Mouse (Mus musculus) brain, embryonic 18.5 days (tissue): ENCODE measurements around the gene Olfr49.

Source experiments
- DNase-seq: peaks from one replicate; pipeline ENCODE4 v3.0.0-alpha.2; 2012; ENCODE audit warnings: low read depth, low spot score

Olfr49 gene

DNA sequence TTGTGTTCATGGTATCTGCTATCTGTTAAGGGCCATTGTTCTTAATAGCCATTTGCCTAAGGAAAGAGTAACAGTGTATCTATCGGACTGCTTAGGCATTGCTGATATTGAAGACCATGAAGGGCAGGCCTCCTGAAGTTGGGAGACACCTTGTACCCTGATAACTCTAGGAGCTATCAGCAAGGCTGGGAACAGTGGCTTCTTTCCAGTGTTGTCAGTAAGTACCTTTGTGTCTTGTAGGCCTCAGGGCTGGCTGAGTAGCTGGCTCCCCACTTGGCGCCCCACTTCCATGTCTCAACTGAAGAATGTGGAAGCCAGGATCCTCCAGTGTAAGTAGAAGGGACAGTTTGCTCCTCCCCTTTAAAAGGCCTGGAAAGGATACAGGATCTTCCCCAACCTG lies 23.4 kb downstream of the Olfr49 start:
- DNase-seq, result no peak

DNA sequence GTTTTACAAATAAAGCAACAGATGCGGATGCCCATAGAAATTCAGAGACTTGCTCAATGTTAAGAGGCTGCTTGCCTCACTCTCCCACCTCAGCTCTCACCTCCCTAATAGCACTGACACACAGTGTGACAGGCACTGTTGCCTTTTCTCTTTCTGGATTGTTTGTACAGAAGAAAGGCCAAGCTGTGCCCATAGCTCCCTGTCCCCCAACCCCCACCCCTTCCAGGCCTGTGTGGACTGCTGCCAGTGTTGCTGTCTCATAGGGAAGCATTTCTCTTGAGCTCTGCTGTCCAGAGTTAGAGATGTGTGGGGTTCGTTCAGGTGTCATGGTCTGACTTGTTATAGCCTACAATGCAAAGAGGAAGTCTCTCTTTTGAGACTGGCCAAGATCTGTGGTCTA lies 24.5 kb downstream of the Olfr49 start:
- DNase-seq, result no peak

GRCm38 (mm10) chr14:54259722-54260085 lies 25.0 kb downstream of the Olfr49 start:
- DNase-seq, result no peak

DNA sequence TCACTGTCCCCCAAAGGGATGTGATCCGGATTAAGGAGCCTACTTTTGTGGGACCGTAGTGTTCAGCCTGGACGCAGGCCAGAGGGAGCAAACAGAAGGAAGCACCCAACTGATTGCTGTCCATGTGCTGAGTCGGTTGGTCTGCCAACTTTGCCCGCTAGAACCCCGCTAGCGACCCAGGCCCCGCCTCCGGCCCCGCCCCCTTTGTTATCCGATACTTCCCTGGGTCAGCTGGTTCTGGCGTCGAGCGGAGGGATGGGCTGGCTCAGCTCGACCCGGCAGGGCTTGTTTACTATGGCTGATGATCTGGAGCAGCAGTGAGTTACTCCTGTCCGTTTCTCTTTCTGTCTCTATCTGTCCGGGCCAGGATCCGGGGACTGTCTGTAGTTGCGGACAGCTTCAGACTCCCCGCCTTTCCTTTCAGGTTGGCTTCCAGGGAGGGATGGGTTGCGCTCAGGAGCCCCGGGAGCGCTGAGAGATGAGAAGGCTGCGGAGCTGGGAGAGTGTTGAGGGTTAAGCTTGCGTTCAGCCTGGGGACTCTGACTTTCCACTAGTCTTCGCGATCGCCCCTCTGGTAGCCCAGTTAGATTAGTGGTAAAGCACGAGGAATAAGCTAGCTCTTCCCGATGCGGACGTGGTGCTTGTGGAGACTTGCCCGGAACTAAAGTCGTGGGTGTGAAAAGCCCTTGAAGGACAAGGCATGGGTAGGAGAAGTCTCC lies 25.6 kb downstream of the Olfr49 start:
- DNase-seq, result no peak

GRCm38 (mm10) chr14:54258131-54258670 lies 26.5 kb downstream of the Olfr49 start:
- DNase-seq, result no peak

GRCm38 (mm10) chr14:54254670-54255202 lies 30.0 kb downstream of the Olfr49 start:
- DNase-seq, result no peak

GRCm38 (mm10) chr14:54253741-54254291 lies 30.9 kb downstream of the Olfr49 start, which contains the start of the genes Dad1 and Abhd4:
Gene Dad1, minus strand, starts transcription at chr14:54254104.
Gene Abhd4, plus strand, starts transcription at chr14:54254188.
- peak; percentile 97 for DNase-seq

DNA sequence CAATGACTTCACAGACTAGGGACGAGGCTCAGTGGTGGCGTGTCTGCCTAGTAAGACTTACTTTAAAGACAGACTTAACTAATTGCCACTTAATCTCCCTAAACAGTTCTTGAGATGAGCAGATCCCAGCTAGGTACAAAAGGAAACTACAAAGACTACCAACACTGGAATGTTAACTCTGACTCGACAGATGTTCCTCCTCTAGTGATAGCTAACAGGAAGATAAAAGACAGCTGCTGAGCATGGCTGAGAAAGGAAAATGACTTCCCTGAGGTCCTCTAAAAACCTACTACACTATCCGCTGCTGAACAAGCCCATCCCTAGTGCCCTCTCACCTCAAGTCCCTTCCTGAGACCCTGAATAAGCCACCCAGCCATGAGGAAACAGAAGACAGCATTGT lies 34.6 kb downstream of the Olfr49 start:
- DNase-seq, result no peak

GRCm38 (mm10) chr14:54249326-54249725 lies 35.4 kb downstream of the Olfr49 start:
- no peak for DNase-seq

DNA sequence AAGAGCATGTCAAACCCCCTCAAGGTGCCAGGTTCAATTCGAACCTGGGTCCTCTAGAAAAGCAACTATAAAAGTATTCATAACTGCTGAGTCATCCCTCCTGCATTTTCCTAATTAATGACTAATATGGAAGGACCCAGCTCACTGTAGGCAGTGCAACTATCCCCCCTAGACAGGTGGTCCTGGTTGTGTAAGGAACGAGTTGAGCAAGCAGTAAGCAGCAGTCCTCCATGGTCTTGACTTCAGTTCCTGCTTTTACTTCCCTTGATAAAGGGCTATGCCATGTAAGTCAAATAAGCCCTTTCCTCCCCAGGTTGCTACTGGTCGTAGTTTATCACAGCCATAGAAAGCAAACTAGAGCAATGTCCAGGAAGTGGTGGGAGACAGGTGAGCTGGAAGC lies 38.5 kb downstream of the Olfr49 start:
- DNase-seq, result no peak

DNA sequence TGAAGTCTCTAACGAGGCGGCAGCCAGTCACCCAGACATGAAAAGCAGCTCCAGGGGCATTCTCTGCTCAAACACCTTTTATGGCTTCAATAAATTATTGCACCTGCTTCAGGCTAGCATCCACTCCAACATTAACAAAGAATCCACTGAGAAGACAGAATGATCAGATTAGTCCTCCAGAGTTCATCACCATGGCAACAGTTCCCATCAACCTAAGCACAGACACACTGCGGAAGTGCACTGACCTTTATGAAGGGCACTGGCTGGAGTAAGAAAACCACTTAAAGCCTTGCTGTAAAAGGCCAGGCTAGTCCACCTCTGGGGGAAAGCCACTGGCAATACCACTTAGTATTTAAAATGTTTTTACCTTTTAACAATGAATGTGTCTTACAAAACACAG lies 40.6 kb downstream of the Olfr49 start:
- no peak for DNase-seq

DNA sequence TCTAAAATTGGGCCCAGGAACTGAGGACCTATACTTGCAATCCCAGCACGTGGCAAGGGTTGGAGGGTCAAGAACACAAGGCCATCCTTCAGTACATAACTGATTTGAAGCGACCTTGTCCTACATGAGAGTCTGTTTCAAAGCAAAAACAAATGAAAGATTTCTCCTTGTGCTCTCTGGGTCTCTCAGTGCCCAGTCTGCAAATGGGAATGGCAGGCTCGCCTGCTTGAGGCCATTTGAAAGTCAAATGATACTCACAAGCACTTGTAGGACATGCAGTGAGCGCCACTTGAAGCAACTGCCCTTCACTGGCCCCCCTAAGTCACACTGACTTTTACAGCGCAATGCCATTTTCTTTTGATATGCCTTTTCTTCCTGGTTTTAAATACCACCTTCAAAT lies 44.2 kb downstream of the Olfr49 start:
- no peak for DNase-seq

DNA sequence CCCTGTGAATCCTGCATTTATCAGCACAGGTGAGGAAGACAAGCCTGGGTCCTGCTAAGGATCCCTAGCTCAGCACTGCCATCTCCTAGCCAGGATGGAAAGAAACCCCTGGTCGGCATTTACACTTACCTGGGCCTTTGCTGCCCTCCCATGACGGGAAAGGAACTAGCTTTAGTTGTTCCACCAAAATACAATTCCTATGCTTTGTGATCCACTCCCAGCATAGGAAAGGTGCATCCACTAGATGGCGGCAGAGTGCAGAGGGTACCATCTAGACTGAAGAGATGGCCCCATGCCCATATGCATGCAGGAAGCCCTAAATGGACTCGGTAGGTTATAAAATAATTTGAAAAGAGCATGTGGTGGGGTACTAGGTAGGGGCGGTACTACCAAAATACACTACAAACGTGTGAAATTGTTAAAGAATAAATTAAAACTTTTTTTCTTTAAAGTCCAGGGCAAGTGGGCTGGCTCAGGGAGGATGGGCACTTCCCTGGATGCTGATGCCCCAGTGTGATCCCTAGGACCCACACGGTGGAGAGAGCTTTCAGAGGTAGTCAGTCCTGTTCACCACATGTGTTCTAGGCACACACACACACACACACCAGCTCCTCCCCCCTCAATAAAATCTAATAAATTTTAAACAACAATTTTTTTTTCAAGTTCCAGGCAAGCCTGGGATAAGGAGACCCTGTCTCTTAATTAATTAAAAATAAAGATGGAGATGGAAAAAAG lies 45.6 kb downstream of the Olfr49 start:
- no peak for DNase-seq

DNA sequence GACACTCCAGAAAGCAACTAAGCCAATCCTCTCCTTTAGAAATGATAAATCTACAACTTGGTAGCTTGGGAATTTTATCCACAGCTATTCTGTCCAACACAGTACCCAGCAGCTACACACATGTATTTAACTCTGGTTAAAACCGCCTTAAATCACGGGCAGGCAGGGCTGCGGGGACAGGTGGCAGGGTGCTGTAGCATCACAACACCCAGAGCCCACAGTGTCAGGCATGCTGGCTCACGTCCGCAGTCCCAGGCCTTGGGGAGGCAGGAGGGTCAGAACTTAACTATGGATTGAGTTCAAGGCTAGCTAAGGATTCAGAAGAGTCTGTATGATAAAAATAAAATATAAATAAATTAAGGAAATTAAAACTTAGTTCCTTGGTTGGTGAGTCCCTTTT lies 47.9 kb downstream of the Olfr49 start:
- DNase-seq, result no peak

GRCm38 (mm10) chr14:54235825-54236540 lies 48.8 kb downstream of the Olfr49 start:
- DNase-seq, result no peak

DNA sequence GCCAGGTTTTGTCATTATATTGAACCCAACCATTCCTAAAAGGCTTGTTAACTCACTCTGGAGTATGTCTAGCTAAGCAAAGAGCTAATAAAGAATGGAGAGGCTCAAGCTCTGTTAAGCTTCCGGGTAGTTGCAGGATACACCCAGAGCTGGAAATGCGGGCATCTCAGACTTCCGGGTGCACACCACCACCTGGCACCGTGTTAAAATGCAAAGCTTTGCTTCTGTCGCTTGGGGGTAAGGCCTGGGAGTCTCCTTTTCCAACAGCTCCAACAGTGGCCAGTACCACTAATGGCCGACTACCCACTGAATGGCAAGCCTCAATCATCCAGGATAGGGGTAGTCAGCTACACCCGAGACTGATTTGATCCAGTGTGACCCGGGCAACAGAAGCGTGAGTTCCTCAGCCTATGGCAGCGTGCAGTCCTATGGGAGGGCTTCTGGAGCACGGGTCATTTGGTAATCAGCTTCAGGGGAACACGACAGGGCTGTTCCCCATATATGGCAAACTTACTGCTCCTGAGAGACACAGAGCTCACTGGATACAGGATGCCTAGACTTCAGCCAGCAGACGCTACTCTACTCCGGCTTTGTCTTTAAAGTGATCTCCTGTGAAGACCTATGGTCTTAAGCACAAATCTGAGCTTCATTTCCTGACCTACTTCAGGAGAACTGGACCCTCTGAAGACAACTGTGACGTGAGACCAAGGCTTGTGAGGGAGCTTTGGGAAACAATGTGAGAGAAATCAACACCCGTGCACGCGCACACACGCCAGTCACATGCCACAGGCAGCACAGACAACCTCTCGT lies 50.3 kb downstream of the Olfr49 start:
- no peak for DNase-seq

DNA sequence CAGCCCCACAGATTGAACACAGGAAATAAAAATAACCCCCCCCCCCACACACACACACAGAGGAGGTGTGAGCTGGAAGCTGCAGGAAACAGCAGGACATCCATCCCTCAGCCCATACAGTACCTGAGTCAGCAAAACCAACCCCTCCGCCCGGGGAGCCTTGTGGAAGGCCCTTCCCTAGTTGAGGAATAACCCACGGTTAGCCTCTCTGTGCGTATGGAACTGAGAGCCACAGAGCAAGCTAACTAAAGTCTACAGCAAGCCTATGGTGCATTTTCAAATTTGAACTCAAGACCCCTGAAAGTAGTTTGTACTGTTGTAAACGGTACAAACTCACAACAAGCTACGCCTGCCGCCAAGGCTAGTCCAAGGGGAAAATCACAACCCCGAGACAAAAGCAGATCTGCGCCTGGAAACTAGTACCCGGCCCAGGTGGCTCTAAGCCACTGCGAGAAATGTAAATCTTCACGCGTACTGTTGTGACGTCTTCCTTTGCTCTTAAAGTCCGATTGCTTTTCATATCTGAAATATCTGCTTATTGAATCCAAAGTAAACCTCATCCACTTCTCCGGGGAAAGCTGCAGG lies 51.1 kb downstream of the Olfr49 start:
- no peak for DNase-seq

GRCm38 (mm10) chr14:54232811-54233558 lies 51.8 kb downstream of the Olfr49 start:
- no peak for DNase-seq

DNA sequence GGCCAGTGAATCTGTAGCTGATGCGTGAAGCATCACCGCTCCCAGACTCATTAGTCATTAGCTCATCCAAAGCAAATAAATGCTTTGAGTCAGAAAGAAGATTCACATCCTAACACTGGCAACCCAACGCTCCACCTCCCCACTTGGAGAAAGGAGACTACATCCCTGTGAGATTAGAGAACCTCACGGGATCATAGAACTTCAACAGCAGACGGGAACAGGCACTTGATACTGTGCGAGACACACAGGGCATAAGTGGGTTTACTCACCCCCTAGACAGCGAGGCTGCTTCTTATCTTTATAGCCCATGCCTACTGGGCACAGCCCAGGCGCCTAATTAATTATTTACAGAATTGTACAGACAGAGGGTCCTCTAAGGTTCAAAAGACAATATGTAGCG lies 52.6 kb downstream of the Olfr49 start:
- no peak for DNase-seq
